Mouse (Mus musculus): ENCODE data around the gene Pja2.

DNA sequence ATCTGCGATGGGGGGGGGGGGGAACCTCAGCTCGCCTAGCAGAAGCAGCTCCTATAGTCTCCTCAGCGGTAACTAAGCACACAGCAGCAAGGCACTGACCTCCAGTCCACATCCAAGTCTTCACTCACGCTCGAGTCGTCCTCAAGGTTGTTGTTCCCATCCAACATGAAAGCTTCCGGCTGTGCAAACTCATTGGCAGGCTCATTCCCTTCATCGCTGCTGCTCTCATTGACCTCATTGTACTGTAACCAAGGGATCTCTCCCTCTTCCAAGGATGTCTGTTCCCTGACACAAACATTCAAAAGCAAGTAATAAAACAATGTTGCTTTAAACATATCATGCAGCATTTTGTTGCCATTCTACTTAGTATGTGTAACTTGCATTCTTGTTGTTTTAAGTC lies 39.0 kb downstream of the Pja2 start:
- no peak for TF ChIP-seq CTCF (IDR thresholded peaks at IDR 0.05; ENCODE audit: low read depth, low read length)
- TF ChIP-seq POLR2A (IDR thresholded peaks at IDR 0.05; ENCODE audit: borderline replicate concordance, low read depth, low read length) = no peak
